ENCODE assay signal across 9 mouse cellular contexts in the genomic region with DNA sequence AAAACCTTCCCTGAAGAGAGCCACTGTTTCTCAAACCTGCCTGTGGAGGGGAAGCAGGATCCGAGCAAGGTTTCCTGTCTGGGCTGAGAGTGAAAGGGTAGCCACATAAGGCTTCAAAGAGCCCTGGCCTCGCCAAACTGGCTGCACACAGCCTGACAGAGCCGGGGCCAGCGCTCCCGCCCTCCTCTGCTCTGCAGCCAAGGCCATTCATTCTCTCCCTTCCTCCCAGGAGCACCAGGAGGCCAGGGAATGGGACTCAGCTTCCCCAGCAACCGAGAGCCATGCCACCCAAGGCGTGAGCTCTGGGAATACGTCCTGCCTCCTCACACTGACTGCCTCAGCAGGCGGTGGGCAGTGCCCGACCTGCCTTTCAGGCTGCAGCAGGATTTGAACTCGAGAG. TPM values are rescaled to one million over a fixed set of nuclear protein-coding genes. Genes with fewer than 3 reads are reported as not detected.
DNase-seq lines count a peak whose midpoint lies in the region; ATAC-seq lines count a peak whose summit lies in the region.
"Had no signal": no experiment of that assay in that cellular context is flagged by ENCODE, and none has a peak within 500 bp of the region (broad histone marks: within the 10 kb centered on the region; RNA-seq: fewer than 3 reads in every experiment).

No protein-coding gene starts in this region.

- no peak for ATAC-seq in liver, embryonic 11.5 days (replicated peaks; ENCODE audit: low FRiP score)
- no peak for ATAC-seq in liver, embryonic 12.5 days
- ATAC-seq in inflammation-experienced regulatory T-cells, adult 6 months = no peak

- no peaks in the 10 kb centered on the region; the same call in 1 of the 2 replicates for H3K4me1 ChIP-seq in liver, embryonic 11.5 days (replicated peaks; ENCODE audit: control insufficient read depth, insufficient read depth, low read length)
- peaks cover 10% of the 10 kb centered on the region; the same call in 1 of the 2 replicates for H3K4me1 ChIP-seq in liver, embryonic 12.5 days

- peak overlapping the region; percentile 41; the same call in 1 of the 2 replicates for H3K4me3 ChIP-seq in liver, embryonic 11.5 days (ENCODE audit: low read depth, low read length)
- H3K4me3 ChIP-seq in liver, embryonic 12.5 days = no peak overlapping the region

- no peak overlapping the region for H3K9ac ChIP-seq in liver, embryonic 11.5 days (ENCODE audit: low read depth, low read length)
- no peak overlapping the region for H3K9ac ChIP-seq in liver, embryonic 12.5 days

- H3K27ac ChIP-seq in liver, embryonic 11.5 days (ENCODE audit: low read depth, low read length) = no peak overlapping the region
- no peak overlapping the region for H3K27ac ChIP-seq in liver, embryonic 12.5 days

- H3K4me2 ChIP-seq in liver, embryonic 11.5 days = no peak overlapping the region
- no peak overlapping the region for H3K4me2 ChIP-seq in liver, embryonic 12.5 days

- H3K36me3 ChIP-seq in liver, embryonic 11.5 days (ENCODE audit: control insufficient read depth, insufficient read depth, low read length) = no peaks in the 10 kb centered on the region
- H3K36me3 ChIP-seq in liver, embryonic 12.5 days = no peaks in the 10 kb centered on the region

- peaks cover 48% of the 10 kb centered on the region for H3K27me3 ChIP-seq in liver, embryonic 11.5 days (replicated peaks; ENCODE audit: control insufficient read depth, insufficient read depth, low read length)
- H3K27me3 ChIP-seq in liver, embryonic 12.5 days (replicated peaks) = peaks cover 61% of the 10 kb centered on the region

- no peaks in the 10 kb centered on the region for H3K9me3 ChIP-seq in liver, embryonic 11.5 days (ENCODE audit: control insufficient read depth, low read length)
- no peaks in the 10 kb centered on the region for H3K9me3 ChIP-seq in liver, embryonic 12.5 days (replicated peaks)

- WGBS in liver, embryonic 11.5 days = 13% methylated on average over 9 of the region's 11 CpGs
- WGBS in liver, embryonic 12.5 days (ENCODE audit: insufficient replicate concordance) = 10% methylated on average over 11 of the region's 11 CpGs

- DNase-seq in liver, embryonic 11.5 days (ENCODE audit: low spot score) = no peak
- DNase-seq in cerebellum, postnatal 25 days = peak; percentile 10 to 29
- DNase-seq in gastrocnemius, postnatal 25 days = peak; percentile 9
- DNase-seq in left cerebral cortex, postnatal 14 days (ENCODE audit: low spot score in 2 of 2) = peak; percentile 43 to 47
- DNase-seq in right cerebral cortex, adult 18-20 months = peak; percentile 46
- DNase-seq in kidney, postnatal 25 days = no peak

- intact Hi-C loops in left cerebral cortex, postnatal 14 days (cut with DNase I) = loop anchor here (5.0 kb wide), 1 partner anchor 38 kb away; no protein-coding TSS in a partner anchor

RNA-seq across cellular contexts. Expression of a gene that starts 1.5 kb away (rescaled TPM):
- polyA plus RNA-seq in liver, embryonic 11.5 days (2014; fragmentation: Nextera tagmentation; extraction: Ambion mirVana) = not detected in 2 replicates
- polyA plus RNA-seq in liver, embryonic 12.5 days (2016; fragmentation: Nextera tagmentation; extraction: Ambion mirVana) = not detected in 2 replicates
- total RNA-seq in gastrocnemius, postnatal 25 days (2021) = under 1 TPM in 1 of 2 experiments, not detected in 1; 0.19 TPM
- total RNA-seq in left cerebral cortex, postnatal 14 days (2021) = 10 to 100 TPM; 17.2 to 24.0 TPM
- polyA plus RNA-seq in inflammation-experienced regulatory T-cells, adult 6 months (2017; shearing (Covaris generic)) = not detected
- total RNA-seq: hematopoietic stem cell, adult 5-6 weeks had no signal

RNA-seq across cellular contexts. Expression of a gene that starts 35.9 kb away (rescaled TPM):
- polyA plus RNA-seq in liver, embryonic 11.5 days (2014; fragmentation: Nextera tagmentation; extraction: Ambion mirVana) = 2.7 and 2.8 TPM in 2 replicates
- 2.2 and 2.4 TPM in 2 replicates for polyA plus RNA-seq in liver, embryonic 12.5 days (2016; fragmentation: Nextera tagmentation; extraction: Ambion mirVana)
- total RNA-seq in gastrocnemius, postnatal 25 days (2021) = 1 to 10 TPM; 4.6 TPM
- total RNA-seq in left cerebral cortex, postnatal 14 days (2021) = 1 to 10 TPM; 1.9 to 2.9 TPM
- 100 to 1,000 TPM in 1 of 3 experiments, 10 to 100 TPM in 2; 45.3 to 118 (median 50.4) TPM for polyA plus RNA-seq in inflammation-experienced regulatory T-cells, adult 6 months (2017; shearing (Covaris generic))

RNA-seq across cellular contexts. Expression of a gene that starts 48.8 kb away (rescaled TPM):
- polyA plus RNA-seq in liver, embryonic 11.5 days (2014; fragmentation: Nextera tagmentation; extraction: Ambion mirVana) = not detected in 2 replicates
- not detected in 2 replicates for polyA plus RNA-seq in liver, embryonic 12.5 days (2016; fragmentation: Nextera tagmentation; extraction: Ambion mirVana)
- not detected for total RNA-seq in gastrocnemius, postnatal 25 days (2021)
- not detected for total RNA-seq in left cerebral cortex, postnatal 14 days (2021)
- not detected for polyA plus RNA-seq in inflammation-experienced regulatory T-cells, adult 6 months (2017; shearing (Covaris generic))
- total RNA-seq: hematopoietic stem cell, adult 5-6 weeks had no signal

RNA-seq across cellular contexts. Expression of a gene that starts 50.1 kb away (rescaled TPM):
- polyA plus RNA-seq in liver, embryonic 11.5 days (2014; fragmentation: Nextera tagmentation; extraction: Ambion mirVana) = 27.5 and 29.8 TPM in 2 replicates
- 15.0 and 16.7 TPM in 2 replicates for polyA plus RNA-seq in liver, embryonic 12.5 days (2016; fragmentation: Nextera tagmentation; extraction: Ambion mirVana)
- 1 to 10 TPM; 5.8 to 7.4 TPM for total RNA-seq in gastrocnemius, postnatal 25 days (2021)
- 10 to 100 TPM; 15.9 to 16.6 TPM for total RNA-seq in left cerebral cortex, postnatal 14 days (2021)
- 10 to 100 TPM; 18.1 to 26.9 (median 22.3) TPM for polyA plus RNA-seq in inflammation-experienced regulatory T-cells, adult 6 months (2017; shearing (Covaris generic))

RNA-seq across cellular contexts. Expression of a gene that starts 58.1 kb away (rescaled TPM):
- 144 and 153 TPM in 2 replicates for polyA plus RNA-seq in liver, embryonic 11.5 days (2014; fragmentation: Nextera tagmentation; extraction: Ambion mirVana)
- polyA plus RNA-seq in liver, embryonic 12.5 days (2016; fragmentation: Nextera tagmentation; extraction: Ambion mirVana) = 95.4 and 96.6 TPM in 2 replicates
- total RNA-seq in gastrocnemius, postnatal 25 days (2021) = 10 to 100 TPM; 27.9 to 28.1 TPM
- 10 to 100 TPM; 33.6 to 36.7 TPM for total RNA-seq in left cerebral cortex, postnatal 14 days (2021)
- 100 to 1,000 TPM; 106 to 179 (median 111) TPM for polyA plus RNA-seq in inflammation-experienced regulatory T-cells, adult 6 months (2017; shearing (Covaris generic))

Comparison
In these comparisons a context has a peak if more than half of its experiments do, and no peak if none do; other contexts are left out.
1. DNase-seq: peak in cerebellum, postnatal 25 days (2 of 2), gastrocnemius, postnatal 25 days (single experiment), left cerebral cortex, postnatal 14 days (2 of 2) and right cerebral cortex, adult 18-20 months (single experiment); none in liver, embryonic 11.5 days (single experiment) and kidney, postnatal 25 days (0 of 2).
2. RNA of a gene that starts 35.9 kb away (polyA plus RNA-seq): 45.3 to 118 TPM in inflammation-experienced regulatory T-cells, adult 6 months; 2.7 to 2.8 TPM in liver, embryonic 11.5 days and 2.2 to 2.4 TPM in liver, embryonic 12.5 days; every median in the first group is over 10 times any median in the second.